Mouse (Mus musculus) hindbrain, embryonic 14.5 days (tissue): Measurements from ENCODE around the gene Eif2ak3. TPM values are rescaled to one million over a fixed set of nuclear protein-coding genes. Genes with fewer than 3 reads are reported as not detected.

Experiments
- ATAC-seq: fragments of 200-750 bp; cut with Nextera tagmentation; 2 replicates; pipeline ENCODE4 v1.8.0; 2017; ENCODE audit warnings: moderate number of reproducible peaks, mild to moderate bottlenecking, moderate TSS enrichment, moderate library complexity; ENCODE audit not compliant: low FRiP score
- DNase-seq: peaks from one replicate; pipeline ENCODE4 v3.0.0-alpha.2; 2015; ENCODE audit warnings: low spot score
- H3K27ac ChIP-seq: fragments of 300-500 bp; sonication (generic); 2 replicates; pipeline ENCODE4 v1.5.1; 2014; ENCODE audit warnings: mild to moderate bottlenecking, moderate library complexity
- H3K27me3 ChIP-seq: fragments of 300-500 bp; sonication (generic); 2 replicates; pipeline ENCODE4 v1.6.1; 2014; ENCODE audit warnings: mild to moderate bottlenecking, low read length, mixed read lengths; ENCODE audit not compliant: control insufficient read depth, insufficient read depth
- H3K36me3 ChIP-seq: fragments of 300-500 bp; sonication (generic); replicated peaks from 2 replicates; pipeline ENCODE4 v1.6.1; 2014; ENCODE audit not compliant: control insufficient read depth, insufficient read depth
- H3K4me1 ChIP-seq: fragments of 300-500 bp; sonication (generic); replicated peaks from 2 replicates; pipeline ENCODE4 v1.6.1; 2014; ENCODE audit warnings: antibody characterized with exemption, low read length, mixed read lengths; ENCODE audit not compliant: control insufficient read depth, insufficient read depth
- H3K4me2 ChIP-seq: fragments of 300-500 bp; sonication (generic); replicated peaks from 2 replicates; pipeline ENCODE4 v1.6.1; 2014; ENCODE audit warnings: mild to moderate bottlenecking, moderate library complexity
- H3K4me3 ChIP-seq: fragments of 300-500 bp; sonication (generic); replicated peaks from 2 replicates; pipeline ENCODE4 v1.5.1; 2014; ENCODE audit warnings: mild to moderate bottlenecking, low read length
- H3K9ac ChIP-seq: fragments of 300-500 bp; sonication (generic); 2 replicates; pipeline ENCODE4 v1.6.1; 2014
- H3K9me3 ChIP-seq: fragments of 300-500 bp; sonication (generic); 2 replicates; pipeline ENCODE4 v1.6.1; 2016; ENCODE audit warnings: low read length; ENCODE audit not compliant: control insufficient read depth
- WGBS: fragments of 180-500 bp; shearing (Covaris S2); extraction: QIAGEN DNeasy Blood & Tissue Kit; methylation state at CpG from one replicate; pipeline ENCODE4 v1.1.7; 2014; 5-methylcytosine and 5-hydroxymethylcytosine counted together
- polyA plus RNA-seq: library from polyadenylated mRNA; unstranded; fragments of >200 nt; fragmentation: Nextera tagmentation; extraction: Ambion mirVana; gene quantifications from 2 replicates; pipeline ENCODE4 v1.2.1, GENCODE M21; 2014

Gene Eif2ak3
- polyA plus RNA-seq, 1 experiment from 2014 or later, result 13.0 TPM

DNA sequence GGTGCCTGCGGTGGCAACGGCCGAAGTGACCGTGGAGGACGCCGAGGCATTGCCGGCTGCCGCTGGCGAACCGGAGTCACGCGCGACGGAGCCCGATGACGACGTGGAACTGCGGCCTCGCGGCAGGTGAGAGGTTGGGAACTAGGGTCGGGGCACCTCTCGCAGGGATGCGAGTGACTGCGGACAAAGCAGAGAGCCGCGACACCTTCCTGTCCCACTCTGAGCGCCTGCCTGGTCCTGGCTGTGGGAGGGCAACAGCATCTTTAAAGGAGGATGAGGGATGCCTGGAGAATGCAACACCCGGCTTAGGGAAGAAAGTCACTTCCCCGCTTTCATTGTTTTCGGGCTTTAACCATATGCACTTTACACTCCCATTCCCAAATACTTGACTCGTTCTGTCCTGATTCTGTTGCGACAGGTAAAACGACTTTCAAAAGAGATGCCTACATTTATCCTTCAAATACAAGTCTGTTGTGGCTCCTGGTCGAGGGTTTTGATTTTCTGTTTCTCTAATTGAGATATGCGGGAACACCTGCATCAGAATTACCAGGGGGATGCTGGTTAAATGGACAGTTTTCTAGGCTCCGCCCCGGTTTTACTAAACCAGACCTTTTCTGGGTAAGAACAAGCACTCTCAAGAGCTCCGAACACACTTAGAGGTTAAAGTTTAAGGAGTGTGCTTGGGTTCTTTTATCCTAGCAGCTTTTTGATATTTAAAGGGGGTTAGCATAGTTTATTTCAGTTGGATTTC is 756 bp downstream of the Eif2ak3 start:
- Histone ChIP-seq H3K4me1 (peaks cover 28% of the 10 kb centered on the region), H3K27ac (peak overlapping the region; percentile 92), H3K36me3 (no peaks in the 10 kb centered on the region; the same call in 1 of the 2 replicates), H3K9me3 (no peaks in the 10 kb centered on the region), H3K4me2 (peak overlapping the region; percentile 64), H3K9ac (peak overlapping the region; percentile 85), H3K27me3 (no peaks in the 10 kb centered on the region), H3K4me3 (peak overlapping the region; percentile 81)
- WGBS, result 1% methylated on average over 38 of the region's 38 CpGs
- no peak; the same call in 1 of the 2 replicates for ATAC-seq
- DNase-seq, result peak; percentile 38

DNA sequence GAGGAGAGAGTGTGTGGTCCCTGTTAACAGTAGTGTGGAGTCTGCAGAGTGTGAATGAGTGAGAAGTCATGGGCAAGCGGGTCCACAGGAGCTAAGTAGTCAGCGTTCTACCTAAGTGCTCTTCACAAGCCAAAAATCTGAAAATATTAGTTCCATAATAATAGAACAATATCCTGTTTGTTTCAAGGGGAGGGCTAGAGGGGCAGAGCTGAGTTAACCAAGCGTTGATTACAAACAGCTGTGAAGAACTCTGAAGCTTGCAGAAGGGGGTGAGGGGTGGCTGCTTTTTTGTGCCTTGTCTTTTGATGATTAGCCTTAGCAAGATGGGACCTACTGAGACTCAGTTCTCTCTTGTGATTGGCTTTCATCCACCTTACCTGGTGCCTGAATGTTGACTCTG is 3.1 kb downstream of the Eif2ak3 start:
- ATAC-seq (no peak), DNase-seq (no peak)
- H3K27ac ChIP-seq, result no peak overlapping the region
- WGBS, result 55% methylated on average over 3 of the region's 3 CpGs
- H3K4me2 ChIP-seq, result 0 out of 2 replicates have a peak overlapping the region, but pooled peaks have one; percentile 64
- no peak overlapping the region for H3K4me3 ChIP-seq
- no peaks in the 10 kb centered on the region; the same call in 1 of the 2 replicates for H3K36me3 ChIP-seq
- H3K4me1 ChIP-seq, result peaks cover 32% of the 10 kb centered on the region
- H3K27me3 ChIP-seq, result no peaks in the 10 kb centered on the region
- no peak overlapping the region for H3K9ac ChIP-seq
- no peaks in the 10 kb centered on the region for H3K9me3 ChIP-seq

DNA sequence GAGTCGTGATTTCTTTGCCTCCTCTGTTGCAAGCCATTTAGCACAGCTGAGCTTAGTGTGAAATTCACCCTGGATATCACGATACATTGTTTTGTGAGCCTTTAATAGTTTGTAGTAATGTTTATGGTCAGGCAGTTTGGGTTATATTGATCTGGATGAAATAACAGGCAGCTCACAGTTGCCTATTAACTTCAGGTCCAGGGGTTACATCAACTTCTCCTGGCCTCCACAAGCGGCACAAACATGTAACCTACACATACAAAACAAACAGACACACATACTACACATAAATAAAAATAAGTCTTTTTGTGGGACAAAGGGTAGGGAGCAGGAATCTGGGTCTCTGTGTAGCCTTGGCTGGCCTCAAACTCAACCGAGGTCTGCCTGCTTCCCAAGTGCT is 9.1 kb downstream of the Eif2ak3 start:
- 84% methylated on average over 4 of the region's 4 CpGs for WGBS
- H3K36me3 ChIP-seq, result peaks cover 4% of the 10 kb centered on the region; the same call in 1 of the 2 replicates
- ATAC-seq (no peak), DNase-seq (no peak)
- H3K9ac ChIP-seq, result no peak overlapping the region
- no peak overlapping the region for H3K4me2 ChIP-seq
- no peaks in the 10 kb centered on the region for H3K9me3 ChIP-seq
- H3K4me1 ChIP-seq, result 0 out of 2 replicates have a peak, but pooled peaks cover 6% of the 10 kb centered on the region
- H3K4me3 ChIP-seq, result no peak overlapping the region
- H3K27ac ChIP-seq, result no peak overlapping the region
- no peaks in the 10 kb centered on the region for H3K27me3 ChIP-seq

DNA sequence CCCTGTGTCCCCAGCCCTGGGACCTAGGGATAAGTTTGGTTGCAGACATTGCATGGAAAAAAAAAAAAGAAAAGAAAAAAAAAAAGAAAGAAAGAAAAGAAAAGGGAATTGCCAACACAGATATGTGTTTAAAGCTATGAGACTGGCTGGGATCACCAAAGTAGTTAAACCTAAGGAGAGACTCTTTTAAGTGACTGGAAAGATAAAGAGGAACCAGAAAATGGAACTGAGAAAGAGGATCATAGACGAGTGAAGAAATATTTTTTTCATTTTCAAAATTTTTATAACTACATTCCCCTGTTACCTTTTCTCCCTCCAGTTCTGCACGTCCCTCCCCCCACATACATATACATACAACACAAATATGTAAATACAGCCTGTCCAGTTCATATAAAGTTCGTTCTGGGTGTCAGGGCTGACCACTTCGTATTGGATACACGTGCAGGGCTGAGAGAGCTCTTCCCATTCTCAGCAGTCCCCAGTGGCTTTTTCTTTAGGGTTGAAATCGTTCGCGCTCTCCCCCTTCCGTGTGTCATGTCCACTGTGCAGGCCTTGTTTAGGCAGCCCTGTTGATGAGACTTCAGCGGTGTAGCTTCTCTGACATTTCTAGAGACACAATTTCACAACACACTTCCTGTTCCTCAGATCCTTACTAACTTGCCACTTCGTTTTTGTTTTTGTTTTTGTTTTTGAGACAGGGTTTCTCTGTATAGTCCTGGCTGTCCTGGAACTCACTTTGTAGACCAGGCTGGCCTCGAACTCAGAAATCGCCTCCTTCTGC is 11.4 kb downstream of the Eif2ak3 start:
- H3K36me3 ChIP-seq, result peaks cover 23% of the 10 kb centered on the region
- 90% methylated on average over 13 of the region's 13 CpGs for WGBS
- H3K4me1 ChIP-seq, result no peaks in the 10 kb centered on the region
- ATAC-seq, result no peak
- no peaks in the 10 kb centered on the region for H3K9me3 ChIP-seq
- DNase-seq, result no peak
- no peaks in the 10 kb centered on the region for H3K27me3 ChIP-seq
- H3K27ac ChIP-seq, result no peak overlapping the region
- no peak overlapping the region for H3K9ac ChIP-seq
- no peak overlapping the region for H3K4me2 ChIP-seq
- H3K4me3 ChIP-seq, result no peak overlapping the region

DNA sequence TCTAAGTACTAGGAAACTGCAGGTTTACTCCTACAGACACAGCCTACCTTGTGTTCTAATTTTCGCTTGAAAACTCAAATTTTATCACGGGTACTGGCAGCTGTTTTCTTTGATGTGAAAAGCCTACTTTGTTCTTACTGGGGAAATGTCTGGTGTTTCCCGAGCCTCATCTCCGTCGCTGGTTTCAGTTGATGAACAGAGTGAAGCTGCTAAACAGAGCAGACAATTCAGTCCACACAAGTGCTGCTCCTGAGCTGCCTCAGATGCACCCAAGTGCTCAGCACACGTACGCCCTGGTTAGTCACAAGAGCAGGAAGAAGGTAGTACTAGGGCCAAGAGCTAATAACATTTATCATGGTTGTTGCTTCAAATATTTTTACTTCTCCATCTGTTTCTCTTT is 18.4 kb downstream of the Eif2ak3 start:
- no peak overlapping the region for H3K4me2 ChIP-seq

DNA sequence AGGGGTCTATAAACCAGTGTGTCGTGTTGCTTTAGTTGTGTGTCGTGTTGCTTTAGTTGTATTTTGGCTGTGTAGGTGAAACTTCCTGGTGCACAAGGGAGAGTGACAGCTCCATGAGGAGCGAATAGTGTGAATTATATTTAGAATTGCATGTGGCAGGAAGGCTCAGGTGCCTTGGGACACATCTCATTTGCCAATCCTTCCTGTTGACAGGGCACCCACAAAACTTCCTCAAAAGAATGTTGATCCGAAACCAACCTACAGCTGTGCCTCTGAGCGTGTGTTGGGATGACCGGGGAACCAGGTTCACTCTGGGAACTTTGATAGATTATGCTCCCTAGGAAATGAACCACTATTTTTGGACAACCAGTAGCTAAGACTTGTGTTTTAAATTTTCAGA is 20.0 kb downstream of the Eif2ak3 start:
- no peak overlapping the region for H3K9ac ChIP-seq
- no peak for ATAC-seq

More for the DNA sequence above, 18.4 kb downstream of the Eif2ak3 start:
- Histone ChIP-seq H3K27me3 (no peaks in the 10 kb centered on the region), H3K4me3 (no peak overlapping the region), H3K27ac (no peak overlapping the region), H3K4me1 (no peaks in the 10 kb centered on the region), H3K9ac (no peak overlapping the region), H3K9me3 (no peaks in the 10 kb centered on the region), H3K36me3 (peaks cover 23% of the 10 kb centered on the region)
- DNase-seq (no peak), ATAC-seq (no peak)
- 92% methylated on average over 7 of the region's 7 CpGs for WGBS

DNA sequence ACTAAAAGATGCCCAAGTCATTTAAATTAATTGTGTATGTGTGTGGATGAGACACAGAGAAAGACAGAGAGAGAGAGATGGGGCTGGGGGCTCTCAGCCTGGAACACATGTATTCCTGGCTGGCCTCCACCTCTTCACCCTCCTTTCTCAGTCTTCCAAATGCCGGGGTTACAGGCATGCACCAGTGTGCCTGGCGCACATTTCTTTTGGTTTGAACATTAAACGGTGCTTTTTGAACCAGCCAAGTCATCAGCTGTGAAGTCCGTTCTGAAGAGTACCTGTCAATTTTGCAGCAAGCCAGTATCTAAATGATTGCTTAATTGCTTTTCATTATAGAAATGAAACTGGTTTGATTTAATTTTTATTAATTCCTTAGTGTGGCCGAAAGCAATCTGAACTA is 22.4 kb downstream of the Eif2ak3 start:
- Histone ChIP-seq H3K9ac (no peak overlapping the region), H3K9me3 (no peaks in the 10 kb centered on the region), H3K4me3 (no peak overlapping the region), H3K4me2 (no peak overlapping the region), H3K27ac (no peak overlapping the region), H3K27me3 (no peaks in the 10 kb centered on the region), H3K36me3 (no peaks in the 10 kb centered on the region), H3K4me1 (peaks cover 8% of the 10 kb centered on the region; the same call in 1 of the 2 replicates)
- ATAC-seq, result no peak
- no peak for DNase-seq
- 53% methylated on average over 5 of the region's 5 CpGs for WGBS

More for the DNA sequence above, 20.0 kb downstream of the Eif2ak3 start:
- Histone ChIP-seq H3K4me2 (no peak overlapping the region), H3K9me3 (no peaks in the 10 kb centered on the region), H3K36me3 (peaks cover 13% of the 10 kb centered on the region), H3K4me1 (no peaks in the 10 kb centered on the region), H3K27ac (no peak overlapping the region), H3K27me3 (no peaks in the 10 kb centered on the region), H3K4me3 (no peak overlapping the region)
- no peak for DNase-seq
- 92% methylated on average over 6 of the region's 6 CpGs for WGBS

DNA sequence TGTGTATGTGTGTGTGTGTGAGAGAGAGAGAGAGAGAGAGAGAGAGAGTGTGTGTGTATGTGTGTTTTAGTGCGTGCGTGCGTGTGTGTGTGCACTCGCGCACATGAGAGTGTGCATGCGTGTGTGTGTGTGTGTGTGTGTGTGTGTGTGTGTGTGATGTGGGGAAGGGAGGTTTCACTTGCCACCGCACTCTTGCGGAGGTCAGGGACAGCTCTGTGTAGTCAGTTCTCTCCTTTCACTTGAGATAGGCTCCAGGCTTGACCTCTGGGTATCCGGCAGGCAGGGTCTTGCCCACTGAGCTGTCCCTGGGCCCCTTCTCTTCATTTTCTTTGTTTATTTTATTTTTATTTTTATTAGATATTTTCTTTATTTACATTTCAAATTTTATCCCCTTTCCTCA is 23.0 kb downstream of the Eif2ak3 start:
- ATAC-seq, result no peak

DNA sequence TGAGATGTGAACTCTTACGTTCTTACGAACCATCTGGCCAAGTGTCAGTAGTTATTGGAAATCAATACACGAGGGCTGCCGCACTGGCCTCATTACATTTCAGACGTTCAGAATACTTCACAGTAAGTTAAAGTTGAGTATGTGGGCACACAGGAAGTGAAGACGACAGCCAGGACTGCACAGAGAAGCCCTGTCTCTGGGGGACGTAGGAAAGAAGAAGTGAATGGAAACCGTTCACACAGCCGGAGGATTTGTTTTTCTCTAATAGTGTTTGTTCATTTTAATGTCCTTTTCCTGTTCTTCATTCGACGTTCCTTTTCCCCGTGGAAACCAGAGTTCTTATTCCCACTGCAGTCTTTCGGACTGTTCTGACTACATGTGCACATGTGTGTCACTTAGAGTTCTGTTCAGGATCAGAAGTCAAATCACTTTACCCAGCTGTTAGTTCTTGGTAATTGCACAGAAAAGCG is 27.2 kb downstream of the Eif2ak3 start:
- H3K27me3 ChIP-seq, result no peaks in the 10 kb centered on the region
- ATAC-seq, result no peak
- no peak overlapping the region for H3K27ac ChIP-seq

More for the DNA sequence above, 23.0 kb downstream of the Eif2ak3 start:
- no peak overlapping the region for H3K9ac ChIP-seq
- H3K27me3 ChIP-seq, result no peaks in the 10 kb centered on the region
- H3K4me1 ChIP-seq, result peaks cover 12% of the 10 kb centered on the region; the same call in 1 of the 2 replicates
- no peak for DNase-seq
- 95% methylated on average over 9 of the region's 9 CpGs for WGBS
- no peak overlapping the region for H3K4me3 ChIP-seq
- H3K9me3 ChIP-seq, result no peaks in the 10 kb centered on the region
- H3K27ac ChIP-seq, result no peak overlapping the region
- no peak overlapping the region for H3K4me2 ChIP-seq
- H3K36me3 ChIP-seq, result no peaks in the 10 kb centered on the region

More for the DNA sequence above, 27.2 kb downstream of the Eif2ak3 start:
- WGBS, result 66% methylated on average over 14 of the region's 14 CpGs
- no peak overlapping the region for H3K9ac ChIP-seq
- peak overlapping the region; percentile 24 for H3K4me2 ChIP-seq
- H3K4me1 ChIP-seq, result peaks cover 17% of the 10 kb centered on the region; the same call in 1 of the 2 replicates
- H3K36me3 ChIP-seq, result no peaks in the 10 kb centered on the region
- H3K9me3 ChIP-seq, result no peaks in the 10 kb centered on the region
- H3K4me3 ChIP-seq, result no peak overlapping the region
- no peak for DNase-seq
